In genomic region chr14:25515924-25516323, GRCm38 (mm10) we compare ENCODE assay signal across 10 mouse cellular contexts. TPM values are rescaled to one million over a fixed set of nuclear protein-coding genes. Genes with fewer than 3 reads are reported as not detected.
DNase-seq lines count a peak whose midpoint lies in the region; ATAC-seq and TF ChIP-seq lines count a peak whose summit lies in the region.
"Had no signal": no experiment of that assay in that cellular context is flagged by ENCODE, and none has a peak within 500 bp of the region (broad histone marks: within the 10 kb centered on the region; RNA-seq: fewer than 3 reads in every experiment).

No protein-coding gene starts in this region.

- ATAC-seq in granulocyte monocyte progenitor cell, adult 5-6 weeks (replicated peaks; ENCODE audit: poor library complexity, severe bottlenecking), result no peak
- ATAC-seq: Patski had no signal

- peaks cover 57% of the 10 kb centered on the region for H3K4me1 ChIP-seq in heart, adult 2 months (ENCODE audit: control insufficient read depth, insufficient read depth, low read length)
- H3K4me1 ChIP-seq in kidney, adult 2 months (ENCODE audit: control insufficient read depth, insufficient read depth, low read length), result peaks cover 50% of the 10 kb centered on the region

- WGBS in heart, adult 2 months, result 20% methylated on average over 9 of the region's 9 CpGs
- 11% methylated on average over 9 of the region's 9 CpGs for WGBS in kidney, adult 2 months

- TF ChIP-seq EP300 in heart, adult 2 months (IDR thresholded peaks at IDR 0.05; ENCODE audit: insufficient read depth, low read depth, low read length), result no peak

- no peak for TF ChIP-seq POLR2A in heart, adult 2 months (IDR thresholded peaks at IDR 0.05; ENCODE audit: insufficient read depth, low read depth, low read length)
- no peak for TF ChIP-seq POLR2A in kidney, adult 2 months (IDR thresholded peaks at IDR 0.05; ENCODE audit: low read depth, low read length)

- H3K36me3 ChIP-seq in heart, adult 2 months (ENCODE audit: control insufficient read depth, insufficient read depth, low read length), result peaks cover 11% of the 10 kb centered on the region
- no peaks in the 10 kb centered on the region for H3K36me3 ChIP-seq in kidney, adult 2 months (ENCODE audit: control insufficient read depth, insufficient read depth, low read length)

- H3K27me3 ChIP-seq in heart, adult 2 months (ENCODE audit: control insufficient read depth, insufficient read depth, low read length), result no peaks in the 10 kb centered on the region
- no peaks in the 10 kb centered on the region for H3K27me3 ChIP-seq in kidney, adult 2 months (replicated peaks; ENCODE audit: control insufficient read depth, insufficient read depth, low read length)
- H3K27me3 ChIP-seq: Patski had no signal

- H3K4me3 ChIP-seq in heart, adult 2 months, result no peak overlapping the region
- no peak overlapping the region for H3K4me3 ChIP-seq in kidney, adult 2 months (ENCODE audit: insufficient read depth, low read depth, low read length)
- H3K4me3 ChIP-seq: erythroblast, embryonic 14.5 days had no signal

- peak overlapping the region; percentile 7; the same call in 1 of the 2 replicates for H3K9ac ChIP-seq in heart, adult 2 months (ENCODE audit: low read depth, low read length)

- H3K79me2 ChIP-seq in heart, adult 2 months (replicated peaks; ENCODE audit: control insufficient read depth, insufficient read depth, low read length), result peaks cover 2% of the 10 kb centered on the region

- H3K27ac ChIP-seq in heart, adult 2 months, result peak overlapping the region; percentile 86
- peak overlapping the region; percentile 69 for H3K27ac ChIP-seq in kidney, adult 2 months (ENCODE audit: insufficient read depth, low read depth, low read length)

- TF ChIP-seq CTCF in heart, adult 2 months (IDR thresholded peaks at IDR 0.05), result no peak
- no peak for TF ChIP-seq CTCF in kidney, adult 2 months (conservative IDR thresholded peaks at IDR 0.05; ENCODE audit: insufficient read depth, insufficient read length, low read depth, low read length)

- peak in 1 of 2 experiments; percentile 62 for DNase-seq in heart, adult 2 months
- no peak for DNase-seq in heart, postnatal 25 days (ENCODE audit: low spot score)
- peak; percentile 41 for DNase-seq in thymus, postnatal 25 days
- DNase-seq in thymus, postnatal 0 days (ENCODE audit: low spot score), result no peak
- peak; percentile 94 for DNase-seq in kidney, adult 2 months
- DNase-seq in lung, postnatal 4 days, result peak; percentile 59 to 65
- no peak for DNase-seq in embryo, embryonic 9.5 days (ENCODE audit: extremely low spot score)

- intact Hi-C loops in heart, adult 2 months (cut with DNase I), result loop anchor here (5.0 kb wide), 1 partner anchor 139 kb away; no protein-coding TSS in a partner anchor
- intact Hi-C loops in heart, postnatal 25 days (cut with DNase I), result loop anchor here (2.0 kb wide), 1 partner anchor 51 kb away; no protein-coding TSS in a partner anchor

RNA-seq across cellular contexts. Expression of gene Zmiz1, which starts 56.9 kb away (rescaled TPM):
- 10 to 100 TPM; 40.7 to 42.0 TPM for total RNA-seq in heart, adult 2 months (2021)
- polyA plus RNA-seq in heart, adult 2 months (2012; rRNA removed), result 21.8 and 27.1 TPM in 2 replicates
- 10 to 100 TPM; 40.2 to 49.9 TPM for total RNA-seq in heart, postnatal 25 days (2021)
- polyA plus RNA-seq in thymus, postnatal 0 days (2015; fragmentation: Nextera tagmentation; extraction: Ambion mirVana), result 19.9 and 26.4 TPM in 2 replicates
- 37.8 and 42.6 TPM in 2 replicates for polyA plus RNA-seq in kidney, adult 2 months (2012; rRNA removed)
- total RNA-seq in granulocyte monocyte progenitor cell, adult 5-6 weeks (2014; fragmentation: Nextera tagmentation), result 93.2 and 97.4 TPM in 2 replicates
- 6.9 and 8.9 TPM in 2 replicates for total RNA-seq in granulocyte monocyte progenitor cell, adult 5-6 weeks (2017)

Comparison
In these comparisons a context has a peak if more than half of its experiments do, and no peak if none do; other contexts are left out.
1. DNase-seq: peak in thymus, postnatal 25 days (single experiment), kidney, adult 2 months (single experiment) and lung, postnatal 4 days (2 of 2); none in heart, postnatal 25 days (single experiment), thymus, postnatal 0 days (single experiment) and embryo, embryonic 9.5 days (single experiment).